Mouse (Mus musculus): ENCODE results near the gene Gid4.
"Not testable (repeated sequence)": the region's sequence is repeated elsewhere in the genome, so short reads cannot be mapped to it uniquely, and the experiment has no call there.

Gene Gid4

GRCm38 (mm10) chr11:60436618-60437017 is 19.7 kb downstream of the Gid4 start:
- H3K9me3 ChIP-seq (ENCODE audit: low read length) = no peaks in the 10 kb centered on the region
- H3K27me3 ChIP-seq (ENCODE audit: insufficient read depth, low read length) = no peaks in the 10 kb centered on the region
- H3K4me1 ChIP-seq (replicated peaks; ENCODE audit: low read depth, low read length) = peaks cover 75% of the 10 kb centered on the region
- TF ChIP-seq POU5F1 (IDR thresholded peaks at IDR 0.05; ENCODE audit: borderline replicate concordance, low read length) = no peak
- no peak overlapping the region for H3K4me3 ChIP-seq (replicated peaks; ENCODE audit: low read length)
- peaks cover 77% of the 10 kb centered on the region for H3K36me3 ChIP-seq (ENCODE audit: insufficient read depth, low read length)

GRCm38 (mm10) chr11:60439621-60440020 is 22.7 kb downstream of the Gid4 start:
- peaks cover 85% of the 10 kb centered on the region for H3K36me3 ChIP-seq (ENCODE audit: insufficient read depth, low read length)
- H3K4me1 ChIP-seq (replicated peaks; ENCODE audit: low read depth, low read length) = peaks cover 85% of the 10 kb centered on the region
- H3K4me3 ChIP-seq (replicated peaks; ENCODE audit: low read length) = peak overlapping the region; percentile 50
- TF ChIP-seq POU5F1 (IDR thresholded peaks at IDR 0.05; ENCODE audit: borderline replicate concordance, low read length) = peak; percentile 91
- H3K9me3 ChIP-seq (ENCODE audit: low read length); H3K27me3 ChIP-seq (ENCODE audit: insufficient read depth, low read length): not testable (repeated sequence)

GRCm38 (mm10) chr11:60440176-60440575 is 23.2 kb downstream of the Gid4 start:
- H3K4me1 ChIP-seq (replicated peaks; ENCODE audit: low read depth, low read length) = peaks cover 89% of the 10 kb centered on the region
- no peaks in the 10 kb centered on the region for H3K9me3 ChIP-seq (ENCODE audit: low read length)
- H3K4me3 ChIP-seq (replicated peaks; ENCODE audit: low read length) = peak overlapping the region; percentile 41
- H3K36me3 ChIP-seq (ENCODE audit: insufficient read depth, low read length) = peaks cover 82% of the 10 kb centered on the region
- no peaks in the 10 kb centered on the region for H3K27me3 ChIP-seq (ENCODE audit: insufficient read depth, low read length)
- TF ChIP-seq NANOG (IDR thresholded peaks at IDR 0.05; ENCODE audit: borderline replicate concordance, low read length) (peak; percentile 3; the same call in 1 of the 2 replicates), POU5F1 (IDR thresholded peaks at IDR 0.05; ENCODE audit: borderline replicate concordance, low read length) (no peak)

GRCm38 (mm10) chr11:60442896-60443295 is 26.0 kb downstream of the Gid4 start:
- peaks cover 87% of the 10 kb centered on the region for H3K4me1 ChIP-seq (replicated peaks; ENCODE audit: low read depth, low read length)
- H3K27me3 ChIP-seq (ENCODE audit: insufficient read depth, low read length) = no peaks in the 10 kb centered on the region
- TF ChIP-seq NANOG (IDR thresholded peaks at IDR 0.05; ENCODE audit: borderline replicate concordance, low read length) (no peak), POU5F1 (IDR thresholded peaks at IDR 0.05; ENCODE audit: borderline replicate concordance, low read length) (no peak)
- H3K9me3 ChIP-seq (ENCODE audit: low read length) = no peaks in the 10 kb centered on the region
- H3K4me3 ChIP-seq (replicated peaks; ENCODE audit: low read length) = no peak overlapping the region
- peaks cover 66% of the 10 kb centered on the region for H3K36me3 ChIP-seq (ENCODE audit: insufficient read depth, low read length)

- Histone ChIP-seq H3K36me3 (ENCODE audit: insufficient read depth, low read length) (peaks cover 55% of the 10 kb centered on the region), H3K4me3 (replicated peaks; ENCODE audit: low read length) (0 out of 2 replicates have a peak overlapping the region, but pooled peaks have one; percentile 4), H3K9me3 (ENCODE audit: low read length) (no peaks in the 10 kb centered on the region), H3K27me3 (ENCODE audit: insufficient read depth, low read length) (no peaks in the 10 kb centered on the region), H3K4me1 (replicated peaks; ENCODE audit: low read depth, low read length) (peaks cover 82% of the 10 kb centered on the region)
- TF ChIP-seq CTCF (conservative IDR thresholded peaks at IDR 0.05; ENCODE audit: low read length) (no peak), POU5F1 (IDR thresholded peaks at IDR 0.05; ENCODE audit: borderline replicate concordance, low read length) (no peak), NANOG (IDR thresholded peaks at IDR 0.05; ENCODE audit: borderline replicate concordance, low read length) (no peak)
Observed at GRCm38 (mm10) chr11:60444007-60444406, 27.1 kb downstream of the Gid4 start.

GRCm38 (mm10) chr11:60454080-60454744 is 37.3 kb downstream of the Gid4 start, which contains the start of gene Drg2:
Drg2 (plus strand) TSS chr11:60454591.
- no peaks in the 10 kb centered on the region for H3K9me3 ChIP-seq (ENCODE audit: low read length)
- H3K4me3 ChIP-seq (replicated peaks; ENCODE audit: low read length) = peak within 1 kb of the TSS; percentile 94
- no peak for TF ChIP-seq CTCF (conservative IDR thresholded peaks at IDR 0.05; ENCODE audit: low read length)
- peak; percentile 43; the same call in 1 of the 2 replicates for TF ChIP-seq POU5F1 (IDR thresholded peaks at IDR 0.05; ENCODE audit: borderline replicate concordance, low read length)
- no peaks in the 10 kb centered on the region for H3K27me3 ChIP-seq (ENCODE audit: insufficient read depth, low read length)
- peaks cover 40% of the 10 kb centered on the region for H3K36me3 ChIP-seq (ENCODE audit: insufficient read depth, low read length)
- H3K4me1 ChIP-seq (replicated peaks; ENCODE audit: low read depth, low read length) = peaks cover 22% of the 10 kb centered on the region

- H3K4me1 ChIP-seq (replicated peaks; ENCODE audit: low read depth, low read length) = peaks cover 22% of the 10 kb centered on the region
- H3K9me3 ChIP-seq (ENCODE audit: low read length) = no peaks in the 10 kb centered on the region
- H3K4me3 ChIP-seq (replicated peaks; ENCODE audit: low read length) = peak overlapping the region; percentile 94
- no peaks in the 10 kb centered on the region for H3K27me3 ChIP-seq (ENCODE audit: insufficient read depth, low read length)
- TF ChIP-seq NANOG (IDR thresholded peaks at IDR 0.05; ENCODE audit: borderline replicate concordance, low read length) (no peak), CTCF (conservative IDR thresholded peaks at IDR 0.05; ENCODE audit: low read length) (no peak), POU5F1 (IDR thresholded peaks at IDR 0.05; ENCODE audit: borderline replicate concordance, low read length) (no peak)
- peaks cover 44% of the 10 kb centered on the region for H3K36me3 ChIP-seq (ENCODE audit: insufficient read depth, low read length)
Observed at GRCm38 (mm10) chr11:60454745-60455087, 37.8 kb downstream of the Gid4 start.

GRCm38 (mm10) chr11:60457973-60458372 is 41.0 kb downstream of the Gid4 start:
- Histone ChIP-seq H3K27me3 (ENCODE audit: insufficient read depth, low read length) (no peaks in the 10 kb centered on the region), H3K4me3 (replicated peaks; ENCODE audit: low read length) (no peak overlapping the region), H3K4me1 (replicated peaks; ENCODE audit: low read depth, low read length) (peaks cover 22% of the 10 kb centered on the region), H3K9me3 (ENCODE audit: low read length) (no peaks in the 10 kb centered on the region), H3K36me3 (ENCODE audit: insufficient read depth, low read length) (peaks cover 75% of the 10 kb centered on the region)
- TF ChIP-seq NANOG (IDR thresholded peaks at IDR 0.05; ENCODE audit: borderline replicate concordance, low read length) (no peak), POU5F1 (IDR thresholded peaks at IDR 0.05; ENCODE audit: borderline replicate concordance, low read length) (no peak), CTCF (conservative IDR thresholded peaks at IDR 0.05; ENCODE audit: low read length) (no peak)

GRCm38 (mm10) chr11:60465943-60466380 is 49.0 kb downstream of the Gid4 start:
- Histone ChIP-seq H3K4me1 (replicated peaks; ENCODE audit: low read depth, low read length) (peaks cover 25% of the 10 kb centered on the region), H3K4me3 (replicated peaks; ENCODE audit: low read length) (no peak overlapping the region), H3K27me3 (ENCODE audit: insufficient read depth, low read length) (no peaks in the 10 kb centered on the region), H3K9me3 (ENCODE audit: low read length) (no peaks in the 10 kb centered on the region), H3K36me3 (ENCODE audit: insufficient read depth, low read length) (peaks cover 92% of the 10 kb centered on the region)
- TF ChIP-seq NANOG (IDR thresholded peaks at IDR 0.05; ENCODE audit: borderline replicate concordance, low read length) = no peak
- peak; percentile 57 for TF ChIP-seq CTCF (conservative IDR thresholded peaks at IDR 0.05; ENCODE audit: low read length)
- TF ChIP-seq POU5F1 (IDR thresholded peaks at IDR 0.05; ENCODE audit: borderline replicate concordance, low read length) = no peak
